Mouse (Mus musculus): ENCODE data around the gene Hoxd9.

Gene Hoxd9

GRCm38 (mm10) chr2:74679980-74680379 is 17.5 kb upstream of the Hoxd9 start:
- in situ Hi-C loops (cut with MboI; ENCODE audit: unreplicated experiment in 2 of 2): loop anchor here (5.0 to 25.0 kb wide), 3 partner anchors 1082 to 1282 kb away; partner anchors contain the start of gene Chrna1 (in 1 of the 2)

DNA sequence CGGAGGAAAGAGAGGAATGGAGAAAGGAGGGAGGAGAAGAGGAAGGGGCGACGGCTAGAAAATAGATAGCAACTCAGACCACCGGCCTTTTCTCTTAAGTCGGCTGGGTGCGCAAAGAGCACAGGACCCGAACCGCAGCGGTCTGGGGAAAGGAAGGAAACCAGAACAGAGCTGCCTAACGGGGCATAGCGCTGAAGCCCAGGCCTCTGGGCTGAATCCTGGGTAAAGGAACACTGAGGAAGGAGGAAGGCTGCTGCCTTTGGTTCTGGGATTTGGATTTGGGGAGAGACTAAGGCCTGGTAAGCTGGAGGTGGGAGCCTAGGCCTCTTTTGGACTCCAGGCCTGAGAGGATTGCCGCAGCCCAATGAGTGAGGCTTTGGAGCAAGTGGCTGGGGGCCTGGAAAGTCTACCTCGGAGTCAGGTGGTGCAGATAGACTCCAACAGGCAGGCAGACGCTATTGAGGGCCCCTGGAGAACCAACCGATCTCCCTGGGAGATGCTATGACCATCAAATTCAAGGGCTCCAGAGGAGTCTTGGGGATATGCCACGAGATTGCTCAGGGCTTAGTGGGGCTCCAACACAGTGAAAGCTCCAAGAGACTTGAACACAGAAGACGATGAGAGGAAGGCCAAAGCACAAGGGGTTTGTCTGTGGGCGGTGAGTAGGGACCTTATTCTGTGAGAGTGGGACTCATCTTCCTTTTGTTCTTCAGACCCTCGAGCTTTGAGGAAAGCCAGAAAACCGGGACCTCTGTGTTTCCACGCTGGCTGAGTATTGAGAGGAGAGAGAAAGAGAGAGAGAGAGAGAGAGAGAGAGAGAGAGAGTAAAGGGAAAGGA is 16.7 kb upstream of the Hoxd9 start:
- in situ Hi-C loops (cut with MboI; ENCODE audit: unreplicated experiment in 2 of 2): loop anchor here (25.0 kb wide), 2 partner anchors 1082 to 1282 kb away; no protein-coding TSS in a partner anchor

DNA sequence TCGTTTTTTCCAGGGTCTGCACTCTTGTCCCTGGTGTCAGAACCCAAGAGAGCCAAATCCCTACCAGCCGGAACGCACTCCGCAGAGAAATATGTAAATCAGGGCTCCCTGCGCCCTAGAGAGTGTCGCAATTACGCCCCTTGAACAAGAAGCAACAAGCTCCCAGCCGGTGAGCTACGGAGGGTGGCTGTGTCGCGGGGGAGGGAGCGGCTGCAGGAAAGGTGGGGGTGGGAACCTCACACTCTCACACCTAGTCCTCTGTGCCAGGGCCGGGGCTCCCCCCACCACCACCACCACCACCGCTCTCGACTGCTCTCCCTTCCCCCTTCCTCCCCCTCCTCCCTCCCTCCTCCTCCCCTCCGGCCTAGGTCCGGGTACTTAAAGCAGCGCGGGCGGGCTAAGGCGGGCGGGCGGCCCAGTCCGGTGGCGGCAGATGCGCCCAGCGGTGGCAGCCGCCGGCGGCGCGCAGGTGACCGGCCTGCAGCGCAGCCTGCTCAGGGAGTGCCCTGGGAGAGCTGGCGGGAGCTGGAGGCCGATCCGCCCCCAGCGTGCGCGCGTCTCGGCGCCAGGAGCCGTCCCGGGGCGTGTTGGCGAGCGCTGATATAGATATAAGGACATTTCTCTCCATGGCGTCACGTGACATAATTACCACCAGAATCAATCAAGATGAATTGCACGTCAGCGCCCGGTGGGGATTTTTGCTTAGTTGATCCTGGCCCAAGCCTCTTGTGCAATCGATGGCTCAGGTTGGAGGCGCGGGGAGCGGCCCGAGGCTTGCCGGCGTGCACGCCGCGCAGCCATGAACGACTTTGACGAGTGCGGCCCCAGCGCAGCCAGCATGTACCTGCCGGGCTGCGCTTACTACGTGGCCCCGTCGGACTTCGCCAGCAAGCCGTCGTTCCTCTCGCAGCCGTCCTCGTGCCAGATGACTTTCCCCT is 15.7 kb upstream of the Hoxd9 start:
- in situ Hi-C loops (cut with MboI; ENCODE audit: unreplicated experiment in 2 of 2): loop anchor here (25.0 kb wide), 2 partner anchors 1080 to 1280 kb away; no protein-coding TSS in a partner anchor

- in situ Hi-C loops (cut with MboI; ENCODE audit: unreplicated experiment in 2 of 2): loop anchor here (25.0 kb wide), 2 partner anchors 1080 to 1280 kb away; no protein-coding TSS in a partner anchor
Measured at GRCm38 (mm10) chr2:74682796-74683195, 14.7 kb upstream of the Hoxd9 start.

DNA sequence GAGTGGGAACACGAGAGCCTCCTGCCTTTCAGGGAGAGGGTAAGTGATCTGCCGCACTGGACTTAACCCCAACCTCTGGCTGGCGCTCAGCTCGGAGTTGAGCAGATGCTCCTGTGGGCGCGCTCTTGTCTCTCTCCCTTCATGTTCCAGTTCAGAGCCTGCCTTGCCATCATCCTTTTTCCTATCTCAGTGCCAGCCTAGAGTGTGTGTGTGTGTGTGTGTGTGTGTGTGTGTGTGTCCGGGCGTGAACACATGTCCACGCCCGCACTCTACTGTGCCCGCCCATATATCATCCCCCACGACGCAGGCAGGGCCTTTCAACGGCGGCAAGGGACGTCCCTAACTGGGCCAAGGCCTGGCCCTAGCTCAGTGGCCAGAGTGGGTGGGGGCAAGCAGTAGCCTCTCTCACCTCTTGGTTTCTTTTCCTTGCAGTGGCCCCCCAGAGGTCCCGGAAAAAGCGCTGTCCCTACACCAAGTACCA is 14.0 kb upstream of the Hoxd9 start:
- in situ Hi-C loops (cut with MboI; ENCODE audit: unreplicated experiment in 2 of 2): loop anchor here (25.0 kb wide), 2 partner anchors 1079 to 1279 kb away; no protein-coding TSS in a partner anchor

- in situ Hi-C loops (cut with MboI; ENCODE audit: unreplicated experiment in 2 of 2): loop anchor here (25.0 kb wide), 2 partner anchors 1078 to 1278 kb away; no protein-coding TSS in a partner anchor
Measured at GRCm38 (mm10) chr2:74684106-74684505, 13.4 kb upstream of the Hoxd9 start.

GRCm38 (mm10) chr2:74685059-74685603 is 12.4 kb upstream of the Hoxd9 start:
- in situ Hi-C loops (cut with MboI; ENCODE audit: unreplicated experiment in 2 of 2): loop anchor here (25.0 kb wide), 2 partner anchors 1077 to 1277 kb away; no protein-coding TSS in a partner anchor

- in situ Hi-C loops (cut with MboI; ENCODE audit: unreplicated experiment in 2 of 2): loop anchor here (25.0 kb wide), 2 partner anchors 1076 to 1276 kb away; no protein-coding TSS in a partner anchor
Measured at GRCm38 (mm10) chr2:74686301-74686987, 11.1 kb upstream of the Hoxd9 start.

DNA sequence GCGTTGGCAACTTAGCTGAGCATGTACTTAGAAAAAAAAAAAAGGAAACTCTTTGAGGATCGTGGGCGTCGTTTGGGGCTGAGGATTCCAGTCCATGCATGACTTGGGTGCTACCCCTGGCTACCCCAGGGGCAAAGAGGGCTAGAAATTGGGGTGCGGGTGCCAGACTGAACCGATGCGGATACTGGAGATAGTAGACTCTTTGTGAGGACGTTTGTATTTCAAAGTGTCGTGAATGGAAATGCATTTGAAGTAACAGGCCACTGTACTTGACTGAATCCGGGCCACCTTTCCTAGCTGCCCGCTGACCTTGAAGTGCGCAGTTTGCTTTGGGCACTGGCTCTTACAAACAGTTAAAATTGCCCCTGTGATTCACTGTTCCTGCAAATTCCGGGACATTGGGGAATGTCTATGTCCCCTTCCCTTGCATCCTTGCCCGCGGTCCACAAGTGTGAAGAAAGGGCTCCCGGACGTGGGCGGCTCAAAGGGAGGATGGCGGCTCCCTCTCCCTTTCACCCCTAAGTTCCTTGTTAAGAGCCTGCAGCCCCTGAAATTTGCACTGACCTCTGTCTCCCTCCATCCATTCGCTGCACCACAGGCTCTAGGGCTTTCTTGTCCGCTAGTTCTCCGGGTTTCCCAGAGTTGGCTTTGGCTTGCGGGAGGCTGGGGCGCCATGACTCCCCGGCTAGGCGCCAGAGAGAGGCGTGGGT is 10.4 kb upstream of the Hoxd9 start:
- in situ Hi-C loops (cut with MboI; ENCODE audit: unreplicated experiment in 2 of 2): loop anchor here (25.0 kb wide), 2 partner anchors 1075 to 1275 kb away; no protein-coding TSS in a partner anchor

- in situ Hi-C loops (cut with MboI; ENCODE audit: unreplicated experiment in 2 of 2): loop anchor here (25.0 kb wide), 2 partner anchors 1074 to 1274 kb away; no protein-coding TSS in a partner anchor
Measured at GRCm38 (mm10) chr2:74687698-74688555, 9.6 kb upstream of the Hoxd9 start.

DNA sequence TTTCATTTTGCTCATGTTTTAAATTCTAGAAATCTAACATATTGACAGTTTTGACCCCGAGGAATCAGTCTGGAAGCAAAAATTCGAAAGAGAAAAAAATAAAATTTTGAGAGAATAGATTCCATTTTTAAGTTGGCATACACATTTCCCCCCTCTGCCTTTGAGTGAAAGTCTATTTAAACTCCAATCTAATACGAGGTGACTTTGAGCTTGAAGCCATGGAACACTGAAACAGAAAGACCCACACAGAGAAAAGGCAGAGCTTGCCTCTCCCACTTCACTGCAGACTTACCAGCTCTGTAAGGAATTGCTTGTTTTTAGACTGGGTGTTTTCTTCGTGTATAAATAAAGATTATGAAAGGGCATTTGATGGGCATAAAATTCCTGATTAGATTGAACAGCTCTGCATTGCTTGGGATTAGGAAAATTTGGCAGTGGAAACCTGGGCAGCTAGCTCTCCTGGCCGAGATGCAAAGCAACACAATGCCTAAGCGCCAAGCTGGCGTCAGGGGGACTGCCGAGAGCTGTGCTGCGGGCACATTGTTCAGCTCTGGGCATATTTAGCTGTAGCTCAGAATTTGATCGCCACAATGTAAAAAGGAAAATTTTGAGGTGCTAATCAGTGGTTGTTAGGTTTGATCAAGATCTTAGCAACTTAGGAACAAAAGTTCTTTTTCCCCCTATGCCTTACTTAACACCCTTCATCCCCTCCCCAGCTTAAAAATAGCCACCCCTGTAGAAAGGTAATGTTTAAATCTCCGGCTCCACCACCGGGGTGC is 8.5 kb upstream of the Hoxd9 start:
- in situ Hi-C loops (cut with MboI; ENCODE audit: unreplicated experiment in 2 of 2): loop anchor here (25.0 kb wide), 2 partner anchors 1073 to 1273 kb away; no protein-coding TSS in a partner anchor

GRCm38 (mm10) chr2:74689574-74690337 is 7.8 kb upstream of the Hoxd9 start:
- in situ Hi-C loops (cut with MboI; ENCODE audit: unreplicated experiment in 2 of 2): loop anchor here (25.0 kb wide), 2 partner anchors 1073 to 1273 kb away; no protein-coding TSS in a partner anchor

- in situ Hi-C loops (cut with MboI; ENCODE audit: unreplicated experiment in 2 of 2): loop anchor here (25.0 kb wide), 2 partner anchors 1072 to 1272 kb away; no protein-coding TSS in a partner anchor
Measured at GRCm38 (mm10) chr2:74690338-74690716, 7.2 kb upstream of the Hoxd9 start.

GRCm38 (mm10) chr2:74691022-74691951 is 6.2 kb upstream of the Hoxd9 start, which contains the start of gene Hoxd10:
Gene Hoxd10 (plus strand): TSS chr2:74691924.
- in situ Hi-C loops (cut with MboI; ENCODE audit: unreplicated experiment in 2 of 2): loop anchor here (25.0 kb wide), 2 partner anchors 1071 to 1271 kb away; no protein-coding TSS in a partner anchor
